Mouse (Mus musculus) ES-Bruce4 (cell line): ENCODE measurements around the gene Fbn1.

Experiments used
- CTCF ChIP-seq: IDR thresholded peaks from one replicate; pipeline ENCODE4 v1.8.1; 2011; ENCODE audit warnings: low read depth, low read length
- EP300 ChIP-seq: IDR thresholded peaks from 2 replicates; pipeline ENCODE4 v1.6.1; 2011; ENCODE audit warnings: low read depth, low read length; ENCODE audit not compliant: insufficient read depth
- POLR2A ChIP-seq: IDR thresholded peaks from one replicate; pipeline ENCODE4 v1.8.1; 2011; ENCODE audit warnings: low read length; ENCODE audit not compliant: insufficient read depth

DNA sequence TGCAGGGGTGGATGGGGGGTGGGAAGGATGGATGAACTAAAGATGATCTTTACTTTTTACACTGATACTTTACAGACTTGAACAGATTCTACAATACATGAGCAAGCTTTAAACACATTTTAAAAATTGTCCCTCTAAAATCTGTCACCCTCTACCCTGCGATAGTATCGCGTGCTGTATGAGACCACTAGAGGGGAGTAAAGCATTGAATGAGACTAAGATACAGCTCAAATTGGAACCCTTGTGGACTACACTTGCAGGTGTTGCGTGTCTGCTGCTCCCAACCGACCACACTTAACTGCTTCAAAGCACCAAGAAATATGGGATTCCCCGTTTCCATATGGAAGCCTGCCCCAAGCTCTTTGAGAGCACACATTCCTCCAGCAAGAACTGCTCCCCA is 48.0 kb upstream of the Fbn1 start:
- no peak for TF ChIP-seq CTCF
- no peak for TF ChIP-seq POLR2A
- no peak for TF ChIP-seq EP300
